Mouse (Mus musculus) frontal cortex, adult 2 months (tissue): ENCODE measurements around the gene Map7d1. TPM values are rescaled to one million over a fixed set of nuclear protein-coding genes. Genes with fewer than 3 reads are reported as not detected.
A peak's percentile ranks its signal among the peaks of the same experiment; 100 is the strongest.

Source experiments
- DNase-seq, 2 experiments: peaks; one replicate each; pipeline ENCODE4 v3.0.0; 2022; ENCODE audit warnings: low spot score in 1 of 2; ENCODE audit errors: extremely low spot score in 1 of 2
- polyA plus RNA-seq: library from polyadenylated mRNA; depleted of rRNA; stranded (reverse); fragments of >200 nt; gene quantifications from 2 replicates; pipeline ENCODE4 v1.2.3, GENCODE M21; 2012; rRNA removed

Map7d1 gene
- polyA plus RNA-seq, 1 experiment, result 201 TPM

DNA sequence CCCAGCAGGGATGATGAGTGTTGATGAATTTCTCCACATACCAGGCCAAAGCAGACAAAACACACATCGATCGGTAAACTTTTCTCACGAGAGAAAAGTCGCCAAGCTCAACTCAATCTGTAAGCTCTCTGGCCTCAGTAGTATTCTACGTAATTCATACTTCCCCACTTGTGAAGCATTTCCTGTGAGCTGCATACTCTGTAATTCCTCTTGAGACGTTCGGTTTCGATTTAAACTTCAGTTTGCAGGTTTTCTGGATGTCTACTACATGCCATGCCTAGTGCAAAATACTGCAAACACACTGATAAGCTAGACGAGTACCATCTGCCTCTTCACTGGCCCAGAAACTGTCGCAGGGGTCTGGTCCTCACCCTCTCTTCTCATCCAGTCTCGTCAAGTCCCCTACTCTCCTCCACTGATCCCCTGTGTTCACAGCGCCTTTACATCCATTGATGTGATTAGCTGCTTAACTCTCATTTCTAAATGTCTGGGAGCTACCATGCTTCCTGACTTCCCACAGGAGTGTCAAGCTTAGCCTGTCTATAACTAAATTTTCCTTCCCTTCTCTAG, 51.4 kb downstream of the Map7d1 start:
- no peak for DNase-seq

DNA sequence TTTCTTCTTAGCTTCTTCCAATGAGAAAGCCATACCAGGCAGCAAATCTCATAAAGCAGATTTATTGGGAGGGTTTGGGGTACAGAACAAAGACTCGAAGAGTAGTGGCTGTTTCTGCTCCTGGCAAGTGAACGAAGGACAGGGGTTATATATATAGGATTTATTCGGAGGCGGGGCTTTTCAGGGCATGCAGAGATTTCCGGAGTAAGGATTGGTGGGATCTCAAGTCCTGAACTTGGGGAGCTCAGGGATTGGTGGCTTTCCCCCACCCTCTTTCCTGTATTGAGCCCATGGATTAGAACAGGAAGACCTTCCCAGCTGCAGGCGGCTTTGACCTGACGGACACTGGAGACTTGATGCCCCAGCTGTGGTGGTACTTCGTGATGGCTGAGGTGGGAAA, 52.1 kb downstream of the Map7d1 start:
- DNase-seq, result no peak

DNA sequence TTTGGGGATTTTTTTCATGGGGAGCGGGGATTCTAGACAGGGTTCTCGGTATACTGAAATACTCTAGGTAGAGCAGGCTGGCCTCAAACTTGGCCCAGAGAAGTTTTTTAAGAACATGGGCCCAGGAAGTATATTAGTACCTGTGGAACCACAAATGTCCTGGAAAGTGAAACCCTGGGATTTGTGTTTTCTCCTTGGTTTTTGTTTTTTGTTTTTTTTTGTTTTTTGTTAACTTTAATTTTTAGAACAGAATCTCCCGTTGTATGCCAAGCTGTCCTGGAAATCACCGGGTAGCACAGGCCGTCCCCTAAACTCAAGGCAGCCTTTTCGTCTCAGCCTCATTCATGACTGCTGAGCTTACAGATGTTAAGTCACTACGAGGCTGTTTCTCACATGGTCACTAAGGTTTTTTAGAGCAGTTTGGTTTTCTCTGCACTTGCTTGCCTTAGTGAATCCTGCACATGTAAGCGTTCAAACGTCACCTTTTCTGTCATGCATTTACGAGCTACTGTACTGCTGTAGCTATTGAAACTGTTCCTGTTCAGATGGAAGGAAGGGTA, 52.7 kb downstream of the Map7d1 start:
- DNase-seq, result no peak

DNA sequence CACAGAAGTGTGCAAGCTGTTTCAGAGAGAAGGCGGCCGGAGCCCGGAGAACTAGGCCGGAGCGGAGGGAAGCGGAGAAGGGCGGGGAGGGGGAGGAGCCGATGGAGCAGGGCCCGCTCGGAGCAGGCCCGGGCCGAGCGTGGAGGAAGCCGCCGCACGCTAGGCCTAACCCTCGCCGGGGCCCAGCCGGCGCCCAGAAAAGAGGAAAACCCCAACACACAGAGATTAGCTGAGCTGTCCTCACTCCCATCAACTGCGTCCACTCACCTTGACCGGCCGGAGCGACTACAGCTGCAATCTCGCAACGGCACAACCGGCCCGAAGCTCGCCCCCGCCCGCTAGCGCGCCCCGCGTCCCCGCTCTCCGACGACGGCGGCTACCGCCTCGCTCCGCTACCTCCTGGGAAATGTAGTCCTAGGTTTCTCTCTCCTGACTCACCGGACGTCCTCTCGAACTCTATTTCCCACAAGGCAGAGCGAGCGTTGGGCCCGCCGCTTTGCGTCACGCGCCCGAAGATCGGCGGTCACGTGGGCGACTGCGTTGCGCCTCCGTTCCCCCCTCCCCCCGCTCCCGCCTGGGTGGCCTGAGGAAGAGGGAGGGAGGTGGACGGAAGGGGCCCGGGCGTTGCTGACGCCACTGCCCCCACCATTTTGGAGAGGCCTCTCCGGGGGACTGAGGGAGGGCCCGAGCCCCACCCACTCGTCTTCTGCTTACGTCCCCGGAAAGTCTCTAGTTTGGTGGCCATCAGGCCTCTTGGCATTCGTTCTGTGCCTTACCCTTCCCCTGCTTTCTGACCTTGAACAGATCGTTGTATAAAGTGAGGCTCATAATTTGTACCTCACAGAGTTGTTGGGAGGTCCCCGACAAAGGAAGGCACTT, 53.6 kb downstream of the Map7d1 start, which contains the start of gene Thrap3:
TSS of gene Thrap3 (minus strand) at position 458 of the 879 bp plus-strand sequence.
- DNase-seq, result peak; percentile 98 to 99

DNA sequence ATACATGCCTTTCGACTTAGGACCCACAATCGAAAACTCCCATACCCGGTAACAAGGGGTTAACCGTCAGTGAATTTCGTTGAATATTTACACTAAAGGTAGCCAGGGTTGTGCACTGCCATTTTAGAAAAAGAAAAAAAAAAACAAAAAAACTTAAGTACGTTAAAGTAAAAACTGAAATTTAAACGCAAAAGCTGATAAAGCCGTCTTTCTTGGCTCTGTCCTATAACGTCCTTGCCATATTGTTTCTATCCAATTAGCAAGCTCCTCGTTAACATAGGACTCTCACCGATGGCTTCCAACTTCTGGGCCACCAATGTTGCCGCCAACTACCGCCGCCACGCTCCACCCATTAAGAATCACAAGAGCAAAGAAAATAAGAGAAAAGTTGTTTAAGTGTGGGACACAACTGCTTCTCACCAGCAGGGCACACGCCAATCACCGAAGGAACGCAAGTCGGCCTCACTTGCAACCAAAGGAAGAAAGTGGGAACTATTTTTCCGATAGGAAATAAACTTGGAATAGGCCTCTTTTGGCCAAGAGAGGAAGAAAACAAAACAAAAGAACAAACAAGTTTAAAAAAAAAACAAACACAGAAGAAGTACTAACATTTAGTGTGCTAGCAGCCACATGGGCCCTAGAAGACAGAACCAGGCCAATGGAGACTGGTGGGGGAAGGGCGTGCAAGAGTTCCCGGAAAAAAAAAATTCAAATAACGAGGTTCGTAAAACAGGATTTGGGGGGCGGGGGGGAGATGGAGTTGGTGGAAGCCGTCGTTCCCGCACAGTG, 54.4 kb downstream of the Map7d1 start:
- DNase-seq, result peak in 1 of 2 experiments; percentile 16

DNA sequence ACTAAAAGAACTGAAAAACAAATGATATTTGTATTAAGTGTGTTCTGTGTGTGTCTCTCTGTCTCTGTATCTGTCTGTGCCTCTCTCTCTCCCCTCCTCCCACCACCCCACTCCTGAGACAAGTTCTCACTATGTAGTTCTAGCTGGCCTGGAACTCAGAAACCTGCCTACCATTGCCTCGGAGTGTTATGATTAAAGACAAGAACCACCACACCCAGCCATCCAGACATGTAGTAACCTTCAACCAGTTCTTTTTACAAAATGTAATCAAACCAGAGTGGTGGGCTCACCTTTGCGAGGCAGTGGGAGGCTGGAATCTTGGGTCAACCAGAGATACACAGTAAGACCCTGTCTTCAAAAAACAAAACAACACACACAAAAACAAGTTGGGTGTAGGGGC, 55.5 kb downstream of the Map7d1 start:
- no peak for DNase-seq

DNA sequence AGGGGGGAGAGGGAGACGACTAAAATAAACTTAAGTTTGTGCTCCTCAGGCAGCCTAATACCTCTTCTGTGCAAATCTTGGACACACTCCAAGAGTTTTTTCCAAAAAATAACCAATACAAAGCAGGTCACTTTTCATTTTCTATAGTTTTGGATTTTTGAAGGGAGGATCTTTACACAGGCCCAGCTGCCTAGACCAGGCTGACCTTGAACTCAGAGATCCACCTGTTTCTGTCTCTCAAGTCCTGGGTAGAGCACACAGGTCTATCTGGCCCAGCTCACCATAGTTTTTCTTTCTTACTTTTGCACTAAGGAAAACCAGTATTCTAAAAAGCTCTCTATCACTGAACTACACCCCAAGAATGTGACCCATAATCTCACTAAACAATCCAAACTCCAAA, 56.1 kb downstream of the Map7d1 start:
- DNase-seq, result no peak

DNA sequence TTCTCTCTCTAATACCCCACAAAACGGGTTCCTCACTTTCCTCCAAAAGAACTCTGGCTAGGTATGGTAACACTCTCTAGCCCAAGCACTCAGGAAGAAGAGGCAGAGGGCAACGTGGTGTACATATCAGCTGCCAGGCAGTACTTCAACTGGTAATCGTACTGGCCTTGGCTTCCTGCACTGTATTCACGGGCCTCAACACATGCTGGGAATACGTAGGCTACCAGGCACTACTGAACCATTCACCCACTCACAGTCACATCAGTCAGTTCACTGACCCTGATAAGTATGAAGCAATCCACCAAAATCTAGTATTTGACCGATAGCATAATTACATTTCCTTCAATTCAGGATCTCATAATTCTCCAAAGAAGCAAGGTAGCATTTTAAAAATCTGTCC, 56.6 kb downstream of the Map7d1 start:
- DNase-seq, result no peak

DNA sequence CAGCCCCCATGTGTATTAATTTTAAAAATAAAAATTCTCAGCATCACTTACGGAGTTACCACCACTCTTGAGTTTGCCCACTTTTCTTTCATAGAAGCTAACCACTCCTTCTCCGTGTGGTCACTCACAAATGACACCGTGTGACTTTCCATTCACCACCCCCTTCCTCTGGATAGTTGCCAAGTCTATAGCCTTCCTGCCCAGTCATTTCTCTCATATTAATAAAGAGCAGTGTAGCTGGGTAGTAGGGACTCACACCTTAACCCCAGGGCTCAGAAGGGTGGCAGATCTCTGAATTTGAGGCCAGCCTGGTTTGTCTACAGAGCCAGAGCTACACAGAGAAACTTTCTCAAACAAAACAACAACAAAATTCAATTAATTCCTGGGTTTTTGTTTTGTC, 58.7 kb downstream of the Map7d1 start:
- no peak for DNase-seq

DNA sequence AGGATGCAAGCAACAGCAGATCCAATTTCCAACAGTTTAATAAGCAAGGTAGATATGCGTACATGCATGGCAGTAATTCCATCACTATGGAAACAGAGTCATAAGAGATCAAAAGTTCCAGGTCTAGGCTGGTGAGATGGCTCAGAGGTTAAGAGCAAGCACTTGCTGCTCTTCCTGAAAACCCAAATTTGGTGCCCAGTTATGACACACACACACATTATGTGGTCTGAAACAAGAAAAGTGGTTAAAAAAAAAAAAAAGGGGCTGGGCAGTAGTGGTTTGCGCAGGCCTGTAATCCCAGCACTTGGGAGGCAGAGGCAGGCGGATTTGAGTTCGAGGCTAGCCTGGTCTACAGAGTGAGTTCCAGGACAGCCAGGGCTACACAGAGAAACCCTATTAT, 61.2 kb downstream of the Map7d1 start:
- DNase-seq, result no peak

DNA sequence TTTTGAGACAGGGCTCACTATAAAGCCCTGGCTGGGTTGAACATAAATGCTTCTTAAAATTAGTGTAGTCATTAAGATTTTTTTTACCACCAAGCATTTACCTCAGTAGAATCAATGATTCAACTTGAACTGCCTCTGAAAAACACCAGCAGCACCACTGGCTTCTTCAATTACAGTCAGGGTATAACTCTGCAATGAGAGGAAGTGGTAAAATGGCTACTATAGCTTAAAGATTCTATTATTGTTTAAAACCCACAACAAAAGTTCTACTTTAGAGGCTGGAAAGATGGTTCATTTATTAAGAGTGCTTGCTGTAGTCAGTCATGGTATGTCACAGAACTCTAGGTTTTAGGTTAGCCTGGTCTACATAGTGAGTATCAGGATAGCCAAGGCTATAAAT, 61.9 kb downstream of the Map7d1 start:
- no peak for DNase-seq

DNA sequence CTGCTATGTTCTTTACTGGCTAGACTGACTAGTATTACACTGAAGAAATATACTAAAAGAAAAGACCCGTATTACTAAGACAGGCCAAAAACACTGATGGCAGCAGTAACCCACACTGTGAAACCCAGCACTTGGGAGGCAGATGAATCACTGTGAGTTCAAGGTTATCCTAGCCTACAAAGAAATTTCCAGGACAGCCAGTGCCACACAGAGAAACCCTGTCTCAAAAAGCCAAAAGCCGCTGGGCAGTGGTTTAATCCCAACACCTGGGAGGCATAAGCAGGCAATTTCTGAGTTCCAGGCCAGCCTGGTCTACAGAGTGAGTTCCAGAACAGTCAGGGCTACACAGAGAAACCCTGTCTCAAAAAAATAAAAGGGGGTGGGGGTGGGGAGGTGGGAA, 65.5 kb downstream of the Map7d1 start:
- no peak for DNase-seq

DNA sequence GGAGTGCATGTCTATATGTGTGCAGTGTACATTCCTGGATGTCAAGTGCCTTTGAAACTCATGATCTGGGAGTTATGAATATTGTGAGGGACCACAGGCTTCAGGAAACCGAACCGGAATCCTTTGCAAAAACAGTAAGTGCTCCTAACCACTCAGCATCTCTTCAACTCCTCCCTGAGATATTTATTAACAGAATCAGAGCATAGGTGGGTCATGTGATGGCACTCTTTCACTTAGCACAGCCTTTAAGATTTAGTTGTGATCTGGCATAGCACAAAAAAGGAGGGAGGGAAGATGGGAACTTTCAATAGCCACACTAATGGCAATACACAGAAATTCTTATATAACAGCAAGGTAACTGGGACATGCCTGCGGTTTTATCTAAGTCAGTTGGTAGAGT, 69.0 kb downstream of the Map7d1 start:
- no peak for DNase-seq

DNA sequence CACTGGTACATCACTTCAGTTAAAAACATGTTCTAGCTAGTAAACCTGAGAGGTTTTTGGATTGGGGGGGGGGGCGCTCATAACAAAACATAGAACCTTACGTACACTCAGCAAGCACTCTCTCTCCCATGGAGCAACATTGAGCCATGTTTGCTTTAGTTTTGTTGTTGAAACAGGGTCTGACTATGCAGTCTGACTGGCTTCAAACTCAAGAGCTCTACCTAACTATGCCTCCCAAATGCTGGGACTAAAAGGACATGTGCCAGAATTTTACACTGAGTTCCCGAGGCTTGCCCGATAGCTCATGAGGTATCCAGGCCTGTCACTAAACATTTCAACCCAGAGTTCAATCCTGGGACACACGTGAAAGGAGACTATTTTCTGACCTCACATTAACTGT, 73.1 kb downstream of the Map7d1 start:
- DNase-seq, result no peak

Other genes with a start within 250 kb of the Map7d1 start
- 5.4 and 7.2 TPM in 2 replicates for gene Csf3r, start 231.8 kb downstream of the Map7d1 start, polyA plus RNA-seq
- 76.9 and 82.6 TPM in 2 replicates for gene Mrps15, start 209.4 kb downstream of the Map7d1 start, polyA plus RNA-seq
- 19.7 and 22.3 TPM in 2 replicates for gene Oscp1, start 197.8 kb downstream of the Map7d1 start, polyA plus RNA-seq
- 25.3 and 26.7 TPM in 2 replicates for gene Lsm10, start 159.7 kb downstream of the Map7d1 start, polyA plus RNA-seq
- gene Stk40, start 152.4 kb downstream of the Map7d1 start, polyA plus RNA-seq, result 18.9 and 22.2 TPM in 2 replicates
- 8.6 and 9.3 TPM in 2 replicates for gene Eva1b, start 108.6 kb downstream of the Map7d1 start, polyA plus RNA-seq
- 1.0 TPM in 2 replicates for gene Sh3d21, start 92.9 kb downstream of the Map7d1 start, polyA plus RNA-seq
- gene Thrap3, start 53.6 kb downstream of the Map7d1 start, polyA plus RNA-seq, result 95.8 and 103 TPM in 2 replicates
- 110 and 111 TPM in 2 replicates for gene Trappc3, start 6.0 kb upstream of the Map7d1 start, polyA plus RNA-seq
- gene Col8a2, start 30.4 kb upstream of the Map7d1 start, polyA plus RNA-seq, result 0.38 and 0.50 TPM in 2 replicates
- gene Adprhl2, start 65.4 kb upstream of the Map7d1 start, polyA plus RNA-seq, result 41.7 and 41.8 TPM in 2 replicates
- 5.5 and 6.7 TPM in 2 replicates for gene Tekt2, start 69.3 kb upstream of the Map7d1 start, polyA plus RNA-seq
- 10.9 and 11.5 TPM in 2 replicates for gene Ago3, start 173.2 kb upstream of the Map7d1 start, polyA plus RNA-seq
- 32.0 and 35.6 TPM in 2 replicates for gene Ago1, start 212.2 kb upstream of the Map7d1 start, polyA plus RNA-seq